Mouse (Mus musculus): ENCODE results near the gene Bicc1.

Gene Bicc1

GRCm38 (mm10) chr10:70895891-70896290, 263.6 kb downstream of the Bicc1 start:
- DNase-seq (ENCODE audit: extremely low read depth, insufficient read length, low spot score) = no peak

DNA sequence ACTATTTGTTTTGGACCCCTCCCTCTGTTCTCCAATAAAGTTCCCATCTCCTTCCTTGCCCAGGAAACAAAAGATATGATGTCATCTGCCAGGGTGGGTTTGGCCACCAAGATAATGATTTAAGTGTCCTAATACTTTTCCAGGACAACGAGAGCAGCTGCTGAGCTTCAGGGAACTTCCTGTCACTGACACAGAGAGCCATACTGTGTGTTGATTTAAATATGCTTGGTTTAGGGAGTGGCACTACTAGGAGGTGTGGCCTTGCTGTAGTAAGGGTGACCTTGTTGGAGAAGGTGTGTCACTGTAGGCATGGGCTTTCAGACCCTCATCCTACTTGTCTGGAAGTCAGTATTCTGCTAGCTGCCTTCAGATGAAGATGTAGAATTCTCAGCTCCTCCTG, 281.5 kb downstream of the Bicc1 start:
- peak; percentile 9 for DNase-seq (ENCODE audit: extremely low read depth, insufficient read length, low spot score)

DNA sequence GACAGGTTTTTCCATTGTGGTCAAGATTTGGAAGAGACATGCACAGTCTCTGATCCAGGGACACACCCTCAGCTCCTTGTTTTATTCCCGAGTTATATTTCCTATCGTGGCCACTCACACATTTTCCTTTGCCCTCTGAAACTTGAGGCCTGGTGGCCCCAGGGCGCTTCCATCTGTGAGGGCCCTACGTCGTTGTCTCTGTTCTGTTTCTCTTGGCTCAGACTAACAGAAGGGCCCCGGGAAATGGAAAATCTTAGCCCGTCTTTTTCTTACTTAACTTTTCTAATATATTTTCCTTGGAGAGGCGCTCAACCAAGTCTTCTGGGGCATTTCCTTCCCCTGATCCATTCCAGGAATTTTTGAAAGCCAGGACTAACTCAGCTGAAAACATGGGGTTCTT, 281.9 kb downstream of the Bicc1 start:
- peak; percentile 30 for DNase-seq (ENCODE audit: extremely low read depth, insufficient read length, low spot score)

DNA sequence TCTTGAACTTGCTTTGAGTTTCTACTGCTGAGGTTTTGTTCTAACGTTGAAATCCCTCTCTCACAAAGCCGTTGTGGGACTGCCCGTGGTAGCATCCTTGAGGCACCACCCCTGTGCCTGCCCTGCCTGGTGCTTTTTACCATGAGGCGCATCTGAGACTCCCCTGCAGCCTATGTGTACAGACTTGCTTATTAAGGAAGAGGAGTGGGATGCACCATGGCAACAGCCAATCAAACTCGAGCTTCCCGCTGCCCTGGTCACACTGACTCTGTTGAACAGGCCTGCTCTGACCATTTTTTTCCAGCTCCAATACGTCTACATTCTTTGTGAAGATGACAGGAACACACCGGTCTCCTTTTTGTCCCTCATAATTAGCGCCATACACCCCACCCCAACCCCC, 283.0 kb downstream of the Bicc1 start:
- no peak for DNase-seq (ENCODE audit: extremely low read depth, insufficient read length, low spot score)

- peak; percentile 9 for DNase-seq (ENCODE audit: extremely low read depth, insufficient read length, low spot score)
Measured at GRCm38 (mm10) chr10:70876119-70876518, 283.4 kb downstream of the Bicc1 start.

GRCm38 (mm10) chr10:70874994-70875538, 284.4 kb downstream of the Bicc1 start:
- no peak for DNase-seq (ENCODE audit: extremely low read depth, insufficient read length, low spot score)

Data from 3134 (cell line).